Mouse (Mus musculus) heart, postnatal 0 days (tissue): ENCODE measurements around the gene Maml2.

ENCODE experiments used
- CTCF ChIP-seq: IDR thresholded peaks from 2 replicates; pipeline ENCODE4 v1.5.1; 2016; ENCODE audit warnings: antibody characterized with exemption, control low read depth, low read depth
- EP300 ChIP-seq: IDR thresholded peaks from 2 replicates; pipeline ENCODE4 v1.6.1; 2016; ENCODE audit warnings: antibody characterized with exemption, low read depth

DNA sequence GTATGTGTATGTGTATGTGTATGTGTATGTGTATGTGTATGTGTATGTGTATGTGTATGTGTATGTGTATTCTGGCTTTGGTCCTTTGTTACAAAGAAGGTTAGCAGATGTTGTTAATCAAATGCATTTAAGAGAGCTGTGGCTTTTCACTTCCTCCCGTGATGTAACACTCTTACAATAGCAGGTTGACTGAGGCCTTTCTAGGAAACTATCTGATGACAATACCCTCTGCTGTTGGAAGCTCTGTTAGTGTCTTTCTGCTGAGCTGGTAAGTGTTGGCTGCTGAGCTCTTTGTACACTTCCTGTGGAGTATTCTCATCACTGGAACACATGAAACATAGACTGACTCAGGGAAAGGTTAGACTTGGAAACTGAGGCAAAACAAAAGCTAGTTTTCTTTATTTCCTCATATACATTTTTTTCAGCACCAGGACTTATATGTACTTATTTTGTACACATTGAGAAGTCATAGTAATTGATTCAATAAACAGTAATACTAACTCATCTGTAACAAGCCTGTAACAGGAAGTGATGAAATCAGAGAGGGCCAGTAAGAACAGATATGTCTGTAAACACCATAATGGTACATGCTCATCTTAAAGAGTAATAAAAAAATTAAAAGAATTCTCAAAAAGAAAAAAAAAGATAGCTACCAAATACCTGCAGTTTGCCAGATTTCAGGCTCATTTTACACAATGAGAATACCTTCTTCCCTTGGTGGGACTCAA lies 145.9 kb downstream of the Maml2 start:
- TF ChIP-seq CTCF (no peak), EP300 (no peak)
